Mouse (Mus musculus) midbrain, embryonic 11.5 days (tissue): ENCODE results near the gene Ifna1. TPM values are rescaled to one million over a fixed set of nuclear protein-coding genes. Genes with fewer than 3 reads are reported as not detected.

ENCODE experiments used
- ATAC-seq: fragments of 200-750 bp; cut with Nextera tagmentation; 2 replicates; pipeline ENCODE4 v1.8.0; 2017; ENCODE audit warnings: moderate TSS enrichment, moderate library complexity; ENCODE audit not compliant: low FRiP score
- DNase-seq: peaks from one replicate; pipeline ENCODE4 v3.0.0; 2015; ENCODE audit warnings: low spot score; ENCODE audit errors: missing footprints
- H3K27ac ChIP-seq: fragments of 300-500 bp; sonication (generic); 2 replicates; pipeline ENCODE4 v1.5.1; 2014; ENCODE audit warnings: low read depth, low read length
- H3K27me3 ChIP-seq: fragments of 300-500 bp; sonication (generic); 2 replicates; pipeline ENCODE4 v1.6.1; 2014; ENCODE audit warnings: mild to moderate bottlenecking, low read length, moderate library complexity, mixed read lengths; ENCODE audit not compliant: control insufficient read depth, insufficient read depth
- H3K36me3 ChIP-seq: fragments of 300-500 bp; sonication (generic); 2 replicates; pipeline ENCODE4 v1.6.1; 2014; ENCODE audit warnings: mild to moderate bottlenecking, low read length, moderate library complexity, mixed read lengths; ENCODE audit not compliant: control insufficient read depth, insufficient read depth
- H3K4me1 ChIP-seq: fragments of 300-500 bp; sonication (generic); 2 replicates; pipeline ENCODE4 v1.6.1; 2014; ENCODE audit warnings: low read length; ENCODE audit not compliant: control insufficient read depth, insufficient read depth
- H3K4me2 ChIP-seq: fragments of 300-500 bp; sonication (generic); 2 replicates; pipeline ENCODE4 v1.6.1; 2014; ENCODE audit warnings: mild to moderate bottlenecking, moderate library complexity
- H3K4me3 ChIP-seq: fragments of 300-500 bp; sonication (generic); 2 replicates; pipeline ENCODE4 v1.5.1; 2014; ENCODE audit warnings: low read depth, low read length
- H3K9ac ChIP-seq: fragments of 300-500 bp; sonication (generic); 2 replicates; pipeline ENCODE4 v1.6.1; 2014; ENCODE audit warnings: low read length
- H3K9me3 ChIP-seq: fragments of 300-500 bp; sonication (generic); 2 replicates; pipeline ENCODE4 v1.6.1; 2016; ENCODE audit warnings: low read length; ENCODE audit not compliant: control insufficient read depth
- WGBS: fragments of 180-500 bp; shearing (Covaris S2); extraction: QIAGEN DNeasy Blood & Tissue Kit; methylation state at CpG from one replicate; pipeline ENCODE4 v1.1.7; 2014; 5-methylcytosine and 5-hydroxymethylcytosine counted together
- polyA plus RNA-seq: library from polyadenylated mRNA; unstranded; fragments of >200 nt; fragmentation: Nextera tagmentation; extraction: Ambion mirVana; gene quantifications from 2 replicates; pipeline ENCODE4 v1.2.1, GENCODE M21; 2014

Ifna1 gene
- polyA plus RNA-seq, 1 experiment from 2014 or later, result not detected

DNA sequence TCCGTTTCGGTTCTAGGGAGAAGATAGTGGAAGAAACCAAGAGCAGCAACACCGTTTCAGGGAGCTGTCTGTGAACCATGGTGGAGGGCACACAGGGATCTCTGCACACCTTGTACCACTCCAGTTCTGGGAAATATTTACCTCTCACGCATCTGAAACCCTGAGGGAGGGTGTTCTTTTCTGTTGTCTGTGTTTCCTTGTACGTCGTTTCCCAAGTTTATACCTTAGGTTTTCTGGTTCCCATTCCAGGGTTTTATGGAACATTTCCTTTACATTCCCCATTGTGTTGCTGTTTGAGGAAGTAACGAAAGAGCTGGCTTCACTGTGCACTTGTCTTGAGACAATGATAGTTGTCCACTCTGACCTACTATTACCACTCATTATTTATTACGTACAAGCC, 30.2 kb downstream of the Ifna1 start, which contains the start of gene Ifne:
Ifne (minus strand) TSS at position 101 of the 400 bp plus-strand sequence.
- DNase-seq (no peak), ATAC-seq (no peak)
- WGBS, result 89% methylated on average over 8 of the region's 8 CpGs
- Histone ChIP-seq H3K27me3 (no peaks in the 10 kb centered on the region), H3K4me2 (no peak within 1 kb of the TSS), H3K4me1 (no peaks in the 10 kb centered on the region), H3K36me3 (no peaks in the 10 kb centered on the region), H3K9ac (no peak within 1 kb of the TSS), H3K9me3 (no peaks in the 10 kb centered on the region), H3K4me3 (no peak within 1 kb of the TSS), H3K27ac (no peak within 1 kb of the TSS)

DNA sequence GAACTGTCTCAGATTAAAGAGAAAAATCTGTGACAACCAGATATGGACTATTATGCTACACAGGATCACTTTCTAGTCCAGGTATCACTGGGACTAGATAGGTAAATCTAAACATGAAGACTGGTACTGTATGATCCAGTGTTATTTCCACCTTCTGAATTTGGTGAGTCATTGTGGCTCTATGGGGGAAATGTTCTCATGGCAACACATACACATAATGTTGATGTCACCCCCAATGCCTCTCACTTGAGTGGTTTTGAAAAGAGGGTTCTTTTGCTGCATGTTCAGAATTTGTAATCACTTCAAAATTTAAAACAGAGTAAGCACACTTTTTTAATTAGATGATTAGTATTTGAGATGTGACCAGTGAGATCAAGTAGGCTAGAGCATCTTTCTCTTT, 38.3 kb downstream of the Ifna1 start:
- H3K4me2 ChIP-seq, result no peak overlapping the region
- H3K36me3 ChIP-seq, result no peaks in the 10 kb centered on the region
- H3K4me3 ChIP-seq, result no peak overlapping the region
- H3K27me3 ChIP-seq, result no peaks in the 10 kb centered on the region
- no peak overlapping the region for H3K9ac ChIP-seq
- H3K9me3 ChIP-seq, result no peaks in the 10 kb centered on the region
- DNase-seq (no peak), ATAC-seq (no peak)
- H3K4me1 ChIP-seq, result no peaks in the 10 kb centered on the region
- no peak overlapping the region for H3K27ac ChIP-seq

DNA sequence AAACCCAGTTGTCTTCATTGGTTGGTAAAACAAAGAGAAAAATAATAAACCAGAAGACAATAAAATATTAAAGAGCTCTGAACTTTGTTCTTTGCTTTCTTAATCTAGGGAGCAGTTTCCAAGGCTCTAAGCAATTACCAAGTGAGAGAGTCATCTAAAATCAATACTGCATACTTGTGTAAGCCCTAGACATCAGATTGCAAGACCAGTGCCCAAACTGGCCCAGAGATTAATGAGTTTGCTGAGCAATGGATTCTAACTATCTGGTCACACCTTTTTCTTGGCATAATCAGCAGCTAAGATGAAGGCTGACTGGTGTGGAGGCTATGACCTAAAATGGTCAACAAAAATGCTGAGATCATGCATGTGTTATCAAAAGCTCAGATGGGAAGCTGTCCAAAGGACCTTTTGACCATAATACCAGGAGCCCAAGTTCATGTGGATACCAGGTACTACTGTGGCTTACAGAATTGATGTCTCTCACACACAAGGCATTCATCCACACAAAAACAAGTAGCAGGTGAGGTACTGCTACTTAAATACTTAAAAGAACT, 43.4 kb downstream of the Ifna1 start:
- no peak for DNase-seq
- H3K36me3 ChIP-seq, result no peaks in the 10 kb centered on the region
- no peaks in the 10 kb centered on the region for H3K27me3 ChIP-seq
- H3K4me2 ChIP-seq, result no peak overlapping the region
- no peak for ATAC-seq
- no peaks in the 10 kb centered on the region for H3K4me1 ChIP-seq
- H3K9ac ChIP-seq, result no peak overlapping the region
- no peaks in the 10 kb centered on the region for H3K9me3 ChIP-seq
- H3K4me3 ChIP-seq, result no peak overlapping the region
- H3K27ac ChIP-seq, result no peak overlapping the region

Other genes starting within 250 kb of the Ifna1 start
- not detected in 2 replicates for gene Ifna12, start 246.7 kb upstream of the Ifna1 start, polyA plus RNA-seq
- not detected in 2 replicates for gene C87499, start 215.7 kb upstream of the Ifna1 start, polyA plus RNA-seq
- not detected in 2 replicates for gene Ifna13, start 205.6 kb upstream of the Ifna1 start, polyA plus RNA-seq
- not detected in 2 replicates for gene Ifna16, start 173.2 kb upstream of the Ifna1 start, polyA plus RNA-seq
- gene Ifna2, start 166.2 kb upstream of the Ifna1 start, polyA plus RNA-seq, result not detected in 2 replicates
- gene Ifnab, start 158.7 kb upstream of the Ifna1 start, polyA plus RNA-seq, result not detected in 2 replicates
- gene Gm26566, start 128.3 kb upstream of the Ifna1 start, polyA plus RNA-seq, result 1.4 and 1.6 TPM in 2 replicates
- gene Klhl9, start 127.6 kb upstream of the Ifna1 start, polyA plus RNA-seq, result 153 and 169 TPM in 2 replicates
- gene Gm13271, start 95.2 kb upstream of the Ifna1 start, polyA plus RNA-seq, result not detected in 2 replicates
- 0.15 TPM in 1 of 2 replicates, not detected in the other for gene Gm13283, start 90.0 kb upstream of the Ifna1 start, polyA plus RNA-seq
- gene Gm13290, start 76.3 kb upstream of the Ifna1 start, polyA plus RNA-seq, result not detected in 2 replicates
- gene Gm13289, start 73.2 kb upstream of the Ifna1 start, polyA plus RNA-seq, result not detected in 2 replicates
- gene Gm13272, start 70.2 kb upstream of the Ifna1 start, polyA plus RNA-seq, result not detected in 2 replicates
- not detected in 2 replicates for gene Ifnz, start 68.0 kb upstream of the Ifna1 start, polyA plus RNA-seq
- not detected in 2 replicates for gene Gm13276, start 64.4 kb upstream of the Ifna1 start, polyA plus RNA-seq
- gene Gm13277, start 61.5 kb upstream of the Ifna1 start, polyA plus RNA-seq, result not detected in 2 replicates
- not detected in 2 replicates for gene Gm13278, start 58.5 kb upstream of the Ifna1 start, polyA plus RNA-seq
- not detected in 2 replicates for gene Gm13275, start 55.6 kb upstream of the Ifna1 start, polyA plus RNA-seq
- not detected in 2 replicates for gene Gm13279, start 52.7 kb upstream of the Ifna1 start, polyA plus RNA-seq
- gene Gm13285, start 50.4 kb upstream of the Ifna1 start, polyA plus RNA-seq, result 0.29 and 0.61 TPM in 2 replicates
- not detected in 2 replicates for gene Gm13287, start 46.8 kb upstream of the Ifna1 start, polyA plus RNA-seq
- 0.12 TPM in 1 of 2 replicates, not detected in the other for gene Gm13288, start 44.6 kb upstream of the Ifna1 start, polyA plus RNA-seq
- not detected in 2 replicates for gene Ifna7, start 33.9 kb upstream of the Ifna1 start, polyA plus RNA-seq
- not detected in 2 replicates for gene Ifna11, start 30.1 kb upstream of the Ifna1 start, polyA plus RNA-seq
- not detected in 2 replicates for gene Ifna6, start 22.7 kb upstream of the Ifna1 start, polyA plus RNA-seq
- not detected in 2 replicates for gene Ifna5, start 14.6 kb upstream of the Ifna1 start, polyA plus RNA-seq
- gene Ifna4, start 8.2 kb upstream of the Ifna1 start, polyA plus RNA-seq, result not detected in 2 replicates
- gene Ifne, start 30.1 kb downstream of the Ifna1 start, polyA plus RNA-seq, result not detected in 2 replicates